Mouse (Mus musculus): ENCODE measurements around the gene Syde2. TPM values are rescaled to one million over a fixed set of nuclear protein-coding genes. Genes with fewer than 3 reads are reported as not detected.

Syde2 gene
- polyA plus RNA-seq, 1 experiment = 6.1 TPM

GRCm38 (mm10) chr3:146044977-146045376, 57.3 kb downstream of the Syde2 start:
- no peak overlapping the region for H3K4me3 ChIP-seq (ENCODE audit: insufficient read depth, low read depth, low read length)
- 33% methylated on average over 11 of the region's 11 CpGs for WGBS
- peak; percentile 20 for DNase-seq
- TF ChIP-seq CTCF (conservative IDR thresholded peaks at IDR 0.05; ENCODE audit: insufficient read depth, insufficient read length, low read depth, low read length) = no peak
- no peak for TF ChIP-seq POLR2A (IDR thresholded peaks at IDR 0.05; ENCODE audit: low read depth, low read length)
- no peaks in the 10 kb centered on the region for H3K27me3 ChIP-seq (replicated peaks; ENCODE audit: control insufficient read depth, insufficient read depth, low read length)
- no peaks in the 10 kb centered on the region for H3K36me3 ChIP-seq (ENCODE audit: control insufficient read depth, insufficient read depth, low read length)
- peaks cover 8% of the 10 kb centered on the region; the same call in 1 of the 2 replicates for H3K4me1 ChIP-seq (ENCODE audit: control insufficient read depth, insufficient read depth, low read length)
- no peak overlapping the region for H3K27ac ChIP-seq (ENCODE audit: insufficient read depth, low read depth, low read length)

DNA sequence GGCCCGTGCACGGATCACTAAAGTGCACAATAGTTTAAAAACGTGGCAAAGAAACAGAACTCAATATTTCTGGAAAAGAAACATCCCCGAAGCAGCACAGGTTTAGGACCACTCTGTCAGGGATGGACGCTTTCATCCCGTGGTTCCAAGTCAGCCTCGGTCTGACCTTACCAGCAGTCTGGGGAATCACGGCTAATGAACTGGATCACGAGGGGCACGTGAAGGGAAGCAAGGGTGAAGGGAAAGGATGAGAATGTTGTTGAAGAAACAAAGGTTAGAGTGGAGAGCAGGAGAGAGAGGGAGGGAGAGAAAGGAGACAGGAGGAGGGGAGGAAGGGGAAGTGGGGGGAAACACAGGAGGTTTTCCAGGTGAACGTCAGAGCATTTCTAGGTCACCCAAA, 58.4 kb downstream of the Syde2 start:
- Histone ChIP-seq H3K4me3 (ENCODE audit: insufficient read depth, low read depth, low read length) (no peak overlapping the region), H3K4me1 (ENCODE audit: control insufficient read depth, insufficient read depth, low read length) (peaks cover 12% of the 10 kb centered on the region; the same call in 1 of the 2 replicates), H3K27ac (ENCODE audit: insufficient read depth, low read depth, low read length) (no peak overlapping the region), H3K36me3 (ENCODE audit: control insufficient read depth, insufficient read depth, low read length) (no peaks in the 10 kb centered on the region), H3K27me3 (replicated peaks; ENCODE audit: control insufficient read depth, insufficient read depth, low read length) (no peaks in the 10 kb centered on the region)
- peak; percentile 40 for DNase-seq
- WGBS = 50% methylated on average over 11 of the region's 11 CpGs
- TF ChIP-seq CTCF (conservative IDR thresholded peaks at IDR 0.05; ENCODE audit: insufficient read depth, insufficient read length, low read depth, low read length) (no peak), POLR2A (IDR thresholded peaks at IDR 0.05; ENCODE audit: low read depth, low read length) (no peak)

GRCm38 (mm10) chr3:146047704-146048207, 60.1 kb downstream of the Syde2 start:
- DNase-seq = peak; percentile 90
- TF ChIP-seq POLR2A (IDR thresholded peaks at IDR 0.05; ENCODE audit: low read depth, low read length) (no peak), CTCF (conservative IDR thresholded peaks at IDR 0.05; ENCODE audit: insufficient read depth, insufficient read length, low read depth, low read length) (no peak)
- H3K36me3 ChIP-seq (ENCODE audit: control insufficient read depth, insufficient read depth, low read length) = no peaks in the 10 kb centered on the region
- no peak overlapping the region for H3K27ac ChIP-seq (ENCODE audit: insufficient read depth, low read depth, low read length)
- no peaks in the 10 kb centered on the region for H3K27me3 ChIP-seq (replicated peaks; ENCODE audit: control insufficient read depth, insufficient read depth, low read length)
- peaks cover 16% of the 10 kb centered on the region; the same call in 1 of the 2 replicates for H3K4me1 ChIP-seq (ENCODE audit: control insufficient read depth, insufficient read depth, low read length)
- H3K4me3 ChIP-seq (ENCODE audit: insufficient read depth, low read depth, low read length) = no peak overlapping the region
- WGBS = 25% methylated on average over 15 of the region's 15 CpGs

DNA sequence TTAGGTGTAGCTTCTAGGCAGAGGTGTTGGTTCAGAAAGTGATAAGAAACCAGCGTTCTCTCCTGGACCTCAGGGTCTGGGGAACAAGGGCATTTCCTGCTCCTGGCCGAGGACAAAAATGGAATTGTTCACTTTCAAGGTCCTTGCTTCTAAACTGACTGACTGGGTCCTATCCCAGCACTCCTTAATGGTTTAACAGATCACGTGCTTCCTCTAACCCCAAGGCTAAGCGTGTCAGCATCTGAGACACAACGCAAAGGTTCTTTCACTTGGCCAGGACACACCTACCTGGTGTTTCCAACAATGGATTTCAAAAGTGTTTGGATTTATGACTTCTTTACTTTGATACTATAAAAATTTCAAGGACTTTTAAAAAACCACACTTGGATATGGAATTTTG, 62.3 kb downstream of the Syde2 start:
- TF ChIP-seq CTCF (conservative IDR thresholded peaks at IDR 0.05; ENCODE audit: insufficient read depth, insufficient read length, low read depth, low read length) (no peak), POLR2A (IDR thresholded peaks at IDR 0.05; ENCODE audit: low read depth, low read length) (no peak)

GRCm38 (mm10) chr3:146051277-146052007, 63.8 kb downstream of the Syde2 start:
- no peak for TF ChIP-seq CTCF (conservative IDR thresholded peaks at IDR 0.05; ENCODE audit: insufficient read depth, insufficient read length, low read depth, low read length)
- no peak for TF ChIP-seq POLR2A (IDR thresholded peaks at IDR 0.05; ENCODE audit: low read depth, low read length)
- peaks cover 16% of the 10 kb centered on the region; the same call in 1 of the 2 replicates for H3K4me1 ChIP-seq (ENCODE audit: control insufficient read depth, insufficient read depth, low read length)
- WGBS = 45% methylated on average over 11 of the region's 11 CpGs

More for the DNA sequence above, 62.3 kb downstream of the Syde2 start:
- 44% methylated on average over 5 of the region's 5 CpGs for WGBS
- peak; percentile 77 for DNase-seq
- Histone ChIP-seq H3K4me1 (ENCODE audit: control insufficient read depth, insufficient read depth, low read length) (peaks cover 16% of the 10 kb centered on the region; the same call in 1 of the 2 replicates), H3K36me3 (ENCODE audit: control insufficient read depth, insufficient read depth, low read length) (no peaks in the 10 kb centered on the region), H3K4me3 (ENCODE audit: insufficient read depth, low read depth, low read length) (no peak overlapping the region), H3K27ac (ENCODE audit: insufficient read depth, low read depth, low read length) (peak overlapping the region; percentile 65; the same call in 1 of the 2 replicates), H3K27me3 (replicated peaks; ENCODE audit: control insufficient read depth, insufficient read depth, low read length) (no peaks in the 10 kb centered on the region)

DNA sequence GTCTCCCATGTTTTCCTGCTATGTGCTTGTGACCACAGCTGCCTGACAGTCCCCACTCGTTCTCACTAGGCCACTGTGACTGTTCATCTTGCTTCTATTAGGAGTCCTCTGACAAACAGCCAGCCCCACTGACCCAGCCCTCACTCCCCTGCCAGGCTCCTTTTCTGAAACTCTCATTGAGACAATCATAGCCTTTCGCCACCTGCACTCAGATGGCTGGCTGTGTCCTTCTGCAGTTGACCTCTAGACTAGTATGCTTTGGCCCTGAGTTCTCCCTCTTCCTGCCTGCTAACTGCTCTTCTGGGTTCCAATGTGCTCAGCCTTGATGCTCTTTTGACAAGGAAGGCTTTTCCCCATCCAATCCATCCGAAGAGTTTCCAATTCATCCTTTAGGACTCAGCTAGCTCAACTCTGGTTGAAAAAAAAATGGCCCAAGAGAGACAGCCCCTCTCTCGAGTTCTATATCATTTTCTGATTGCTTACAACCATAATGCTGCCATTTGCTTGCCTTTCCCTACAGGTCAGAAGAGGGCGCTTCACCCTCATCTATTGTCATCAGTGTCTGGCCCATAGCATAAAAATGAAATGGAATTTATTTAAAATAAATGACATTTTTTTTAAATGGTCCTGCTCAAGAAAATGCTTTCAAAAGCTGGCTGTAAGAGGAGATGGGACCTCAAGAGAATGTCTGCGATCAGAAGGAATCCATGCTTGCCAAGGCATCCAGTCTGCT, 65.6 kb downstream of the Syde2 start:
- TF ChIP-seq CTCF (conservative IDR thresholded peaks at IDR 0.05; ENCODE audit: insufficient read depth, insufficient read length, low read depth, low read length) = no peak
- no peak for TF ChIP-seq POLR2A (IDR thresholded peaks at IDR 0.05; ENCODE audit: low read depth, low read length)
- no peak overlapping the region for H3K4me3 ChIP-seq (ENCODE audit: insufficient read depth, low read depth, low read length)
- peaks cover 11% of the 10 kb centered on the region; the same call in 1 of the 2 replicates for H3K4me1 ChIP-seq (ENCODE audit: control insufficient read depth, insufficient read depth, low read length)
- no peaks in the 10 kb centered on the region for H3K27me3 ChIP-seq (replicated peaks; ENCODE audit: control insufficient read depth, insufficient read depth, low read length)
- WGBS = 78% methylated on average over 6 of the region's 6 CpGs
- no peak for DNase-seq
- no peak overlapping the region for H3K27ac ChIP-seq (ENCODE audit: insufficient read depth, low read depth, low read length)
- H3K36me3 ChIP-seq (ENCODE audit: control insufficient read depth, insufficient read depth, low read length) = no peaks in the 10 kb centered on the region

More at GRCm38 (mm10) chr3:146051277-146052007, 63.8 kb downstream of the Syde2 start:
- Histone ChIP-seq H3K27me3 (replicated peaks; ENCODE audit: control insufficient read depth, insufficient read depth, low read length) (no peaks in the 10 kb centered on the region), H3K36me3 (ENCODE audit: control insufficient read depth, insufficient read depth, low read length) (no peaks in the 10 kb centered on the region), H3K27ac (ENCODE audit: insufficient read depth, low read depth, low read length) (no peak overlapping the region), H3K4me3 (ENCODE audit: insufficient read depth, low read depth, low read length) (no peak overlapping the region)
- DNase-seq = peak; percentile 51

DNA sequence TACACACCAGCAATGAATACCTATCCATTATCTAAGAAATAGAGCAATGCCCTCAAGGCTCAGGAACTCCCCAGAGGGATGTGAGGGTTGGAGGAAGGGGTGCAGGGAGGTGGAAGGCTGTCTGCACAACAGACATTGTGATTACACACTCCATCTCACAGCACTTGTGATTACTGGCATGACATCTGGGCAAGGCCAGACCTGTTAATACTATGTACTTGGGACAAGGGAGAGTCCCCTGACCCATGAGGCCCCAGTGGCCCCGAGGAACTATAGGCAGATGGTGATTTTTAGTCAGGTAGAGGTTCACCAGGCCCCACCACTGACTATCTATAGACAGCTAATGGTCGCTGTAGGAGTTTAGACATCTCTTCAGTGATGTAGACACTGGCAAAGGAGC, 66.2 kb downstream of the Syde2 start:
- TF ChIP-seq POLR2A (IDR thresholded peaks at IDR 0.05; ENCODE audit: low read depth, low read length) (no peak), CTCF (conservative IDR thresholded peaks at IDR 0.05; ENCODE audit: insufficient read depth, insufficient read length, low read depth, low read length) (no peak)
- Histone ChIP-seq H3K27me3 (replicated peaks; ENCODE audit: control insufficient read depth, insufficient read depth, low read length) (no peaks in the 10 kb centered on the region), H3K4me3 (ENCODE audit: insufficient read depth, low read depth, low read length) (no peak overlapping the region), H3K4me1 (ENCODE audit: control insufficient read depth, insufficient read depth, low read length) (peaks cover 11% of the 10 kb centered on the region; the same call in 1 of the 2 replicates), H3K27ac (ENCODE audit: insufficient read depth, low read depth, low read length) (no peak overlapping the region), H3K36me3 (ENCODE audit: control insufficient read depth, insufficient read depth, low read length) (no peaks in the 10 kb centered on the region)
- WGBS = 91% methylated on average over 2 of the region's 2 CpGs
- no peak for DNase-seq

Data from kidney, adult 2 months (tissue).